Mouse (Mus musculus): Measurements from ENCODE around the gene Gm49403. TPM values are rescaled to one million over a fixed set of nuclear protein-coding genes. Genes with fewer than 3 reads are reported as not detected.
"Not testable (repeated sequence)": the region's sequence is repeated elsewhere in the genome, so short reads cannot be mapped to it uniquely, and the experiment has no call there.

Gm49403 gene
- polyA plus RNA-seq, 2 experiments, result not detected

DNA sequence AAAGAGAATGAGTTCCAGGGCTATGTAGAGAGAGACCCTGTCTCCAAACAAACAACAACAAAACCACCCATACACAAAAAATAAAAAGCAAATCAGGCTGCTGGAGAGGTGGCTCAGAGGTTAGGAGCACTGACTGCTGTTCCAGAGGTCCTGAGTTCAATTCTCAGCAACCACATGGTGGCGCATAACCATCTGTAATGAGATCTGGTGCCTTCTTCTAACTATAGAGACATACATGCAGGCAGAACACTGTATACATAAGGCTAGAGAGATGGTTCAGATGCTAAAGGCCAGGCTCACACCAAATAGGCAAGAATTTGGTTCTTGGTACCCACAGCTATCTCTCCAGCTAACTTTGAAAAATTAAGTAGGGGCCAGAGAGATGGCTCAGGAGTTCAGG, 24.7 kb upstream of the Gm49403 start:
- H3K9me3 ChIP-seq (ENCODE audit: control insufficient read depth, low read length), result no peaks in the 10 kb centered on the region
- H3K36me3 ChIP-seq (ENCODE audit: control insufficient read depth, insufficient read depth, low read length), result no peaks in the 10 kb centered on the region
- ATAC-seq (ENCODE audit: low FRiP score, low read depth) (no peak), DNase-seq (ENCODE audit: low spot score) (no peak)
- no peak overlapping the region for H3K9ac ChIP-seq (ENCODE audit: low read depth, low read length, severe bottlenecking)
- H3K27ac ChIP-seq (replicated peaks; ENCODE audit: low read depth, low read length), result no peak overlapping the region
- no peaks in the 10 kb centered on the region for H3K27me3 ChIP-seq (ENCODE audit: control insufficient read depth, insufficient read depth, low read length)
- H3K4me2 ChIP-seq (replicated peaks; ENCODE audit: low read depth, low read length, severe bottlenecking), result no peak overlapping the region
- TF ChIP-seq POLR2A (IDR thresholded peaks at IDR 0.05; ENCODE audit: borderline replicate concordance, extremely low read depth, insufficient read depth, insufficient read length), result no peak
- no peak overlapping the region for H3K4me3 ChIP-seq (replicated peaks; ENCODE audit: low read length)
- 23% methylated on average over 1 of the region's 1 CpGs for WGBS
- no peaks in the 10 kb centered on the region for H3K4me1 ChIP-seq (ENCODE audit: control insufficient read depth, insufficient read depth, low read length)

DNA sequence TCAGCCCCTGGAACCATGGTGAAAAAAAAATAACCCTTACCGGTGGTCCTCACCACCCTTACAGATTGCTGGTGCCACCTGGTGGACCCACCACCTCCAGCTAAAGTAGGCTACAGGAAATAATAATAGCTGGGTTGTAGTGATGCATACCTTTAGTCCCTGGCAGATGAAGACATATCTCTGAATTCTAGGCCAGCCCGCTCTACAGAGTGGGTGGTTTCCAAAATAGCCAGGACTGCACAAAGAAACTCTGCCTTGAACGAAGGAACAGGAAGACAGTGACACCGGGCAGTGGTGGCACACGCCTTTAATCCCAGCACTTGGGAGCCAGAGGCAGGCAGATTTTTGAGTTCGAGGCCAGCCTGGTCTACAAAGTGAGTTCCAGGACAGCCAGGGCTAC, 19.5 kb upstream of the Gm49403 start:
- TF ChIP-seq POLR2A (IDR thresholded peaks at IDR 0.05; ENCODE audit: borderline replicate concordance, extremely low read depth, insufficient read depth, insufficient read length), result no peak
- H3K36me3 ChIP-seq (ENCODE audit: control insufficient read depth, insufficient read depth, low read length), result no peaks in the 10 kb centered on the region
- WGBS, result 83% methylated on average over 6 of the region's 6 CpGs
- H3K27me3 ChIP-seq (ENCODE audit: control insufficient read depth, insufficient read depth, low read length), result no peaks in the 10 kb centered on the region
- H3K27ac ChIP-seq (replicated peaks; ENCODE audit: low read depth, low read length), result no peak overlapping the region
- H3K4me1 ChIP-seq (ENCODE audit: control insufficient read depth, insufficient read depth, low read length), result no peaks in the 10 kb centered on the region
- no peak for DNase-seq (ENCODE audit: low spot score)
- no peaks in the 10 kb centered on the region for H3K9me3 ChIP-seq (ENCODE audit: control insufficient read depth, low read length)
- no peak overlapping the region for H3K9ac ChIP-seq (ENCODE audit: low read depth, low read length, severe bottlenecking)
- no peak overlapping the region for H3K4me2 ChIP-seq (replicated peaks; ENCODE audit: low read depth, low read length, severe bottlenecking)
- no peak for ATAC-seq (ENCODE audit: low FRiP score, low read depth)
- no peak overlapping the region for H3K4me3 ChIP-seq (replicated peaks; ENCODE audit: low read length)

DNA sequence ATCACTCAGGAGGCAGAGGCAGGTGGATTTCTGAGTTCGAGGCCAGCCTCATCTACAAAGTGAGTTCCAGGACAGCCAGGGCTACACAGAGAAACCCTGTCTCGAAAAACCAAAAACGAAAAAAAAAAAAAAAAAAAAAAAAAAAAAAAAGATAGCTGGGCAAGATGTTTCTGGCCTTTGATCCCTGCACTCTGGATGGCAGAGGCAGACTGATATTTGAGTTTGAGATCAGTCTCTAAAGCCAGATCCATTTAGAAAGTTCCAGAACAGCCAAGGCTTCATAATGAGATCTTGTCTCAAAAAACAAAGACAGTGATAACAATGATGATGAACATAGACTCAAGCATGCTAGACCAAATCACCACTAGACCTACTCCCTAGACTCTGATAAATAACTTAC, 13.3 kb upstream of the Gm49403 start:
- 86% methylated on average over 3 of the region's 3 CpGs for WGBS

DNA sequence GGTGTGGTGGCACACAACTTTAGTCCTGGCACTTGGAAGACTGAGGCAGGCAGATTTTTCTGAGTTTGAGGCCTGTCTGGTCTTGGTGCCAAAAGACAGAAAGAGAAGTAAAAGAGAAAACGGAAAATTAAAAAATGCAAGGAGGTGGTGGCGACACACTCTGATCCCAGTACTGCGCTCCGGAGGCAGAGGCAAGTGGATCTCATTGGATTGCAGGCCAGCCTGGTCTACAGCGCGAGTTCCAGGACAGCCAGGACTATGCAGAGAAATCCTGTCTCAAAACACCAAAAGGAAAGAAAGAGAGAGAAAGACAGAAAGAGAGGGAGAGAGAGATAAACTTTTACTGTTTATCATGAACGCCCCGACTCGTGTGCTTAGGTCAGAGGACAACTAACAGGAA, 12.9 kb upstream of the Gm49403 start:
- DNase-seq (ENCODE audit: low spot score) (no peak), ATAC-seq (ENCODE audit: low FRiP score, low read depth) (peak; percentile 38; the same call in 1 of the 2 replicates)
- no peak for TF ChIP-seq POLR2A (IDR thresholded peaks at IDR 0.05; ENCODE audit: borderline replicate concordance, extremely low read depth, insufficient read depth, insufficient read length)
- Histone ChIP-seq H3K9me3 (ENCODE audit: control insufficient read depth, low read length) (no peaks in the 10 kb centered on the region), H3K9ac (ENCODE audit: low read depth, low read length, severe bottlenecking) (peak overlapping the region; percentile 93), H3K4me3 (replicated peaks; ENCODE audit: low read length) (peak overlapping the region; percentile 91), H3K4me2 (replicated peaks; ENCODE audit: low read depth, low read length, severe bottlenecking) (peak overlapping the region; percentile 88), H3K4me1 (ENCODE audit: control insufficient read depth, insufficient read depth, low read length) (peaks cover 4% of the 10 kb centered on the region; the same call in 1 of the 2 replicates), H3K27ac (replicated peaks; ENCODE audit: low read depth, low read length) (peak overlapping the region; percentile 40), H3K36me3 (ENCODE audit: control insufficient read depth, insufficient read depth, low read length) (peaks cover 25% of the 10 kb centered on the region), H3K27me3 (ENCODE audit: control insufficient read depth, insufficient read depth, low read length) (no peaks in the 10 kb centered on the region)
- 64% methylated on average over 9 of the region's 9 CpGs for WGBS

More for the DNA sequence above, 13.3 kb upstream of the Gm49403 start:
- not testable (repeated sequence) for DNase-seq (ENCODE audit: low spot score); H3K4me1 ChIP-seq (ENCODE audit: control insufficient read depth, insufficient read depth, low read length); ATAC-seq (ENCODE audit: low FRiP score, low read depth); H3K27ac ChIP-seq (replicated peaks; ENCODE audit: low read depth, low read length); H3K9ac ChIP-seq (ENCODE audit: low read depth, low read length, severe bottlenecking); H3K9me3 ChIP-seq (ENCODE audit: control insufficient read depth, low read length); H3K27me3 ChIP-seq (ENCODE audit: control insufficient read depth, insufficient read depth, low read length)
- Histone ChIP-seq H3K4me2 (replicated peaks; ENCODE audit: low read depth, low read length, severe bottlenecking) (peak overlapping the region; percentile 88; the same call in 1 of the 2 replicates), H3K4me3 (replicated peaks; ENCODE audit: low read length) (peak overlapping the region; percentile 91; the same call in 1 of the 2 replicates), H3K36me3 (ENCODE audit: control insufficient read depth, insufficient read depth, low read length) (peaks cover 20% of the 10 kb centered on the region)

DNA sequence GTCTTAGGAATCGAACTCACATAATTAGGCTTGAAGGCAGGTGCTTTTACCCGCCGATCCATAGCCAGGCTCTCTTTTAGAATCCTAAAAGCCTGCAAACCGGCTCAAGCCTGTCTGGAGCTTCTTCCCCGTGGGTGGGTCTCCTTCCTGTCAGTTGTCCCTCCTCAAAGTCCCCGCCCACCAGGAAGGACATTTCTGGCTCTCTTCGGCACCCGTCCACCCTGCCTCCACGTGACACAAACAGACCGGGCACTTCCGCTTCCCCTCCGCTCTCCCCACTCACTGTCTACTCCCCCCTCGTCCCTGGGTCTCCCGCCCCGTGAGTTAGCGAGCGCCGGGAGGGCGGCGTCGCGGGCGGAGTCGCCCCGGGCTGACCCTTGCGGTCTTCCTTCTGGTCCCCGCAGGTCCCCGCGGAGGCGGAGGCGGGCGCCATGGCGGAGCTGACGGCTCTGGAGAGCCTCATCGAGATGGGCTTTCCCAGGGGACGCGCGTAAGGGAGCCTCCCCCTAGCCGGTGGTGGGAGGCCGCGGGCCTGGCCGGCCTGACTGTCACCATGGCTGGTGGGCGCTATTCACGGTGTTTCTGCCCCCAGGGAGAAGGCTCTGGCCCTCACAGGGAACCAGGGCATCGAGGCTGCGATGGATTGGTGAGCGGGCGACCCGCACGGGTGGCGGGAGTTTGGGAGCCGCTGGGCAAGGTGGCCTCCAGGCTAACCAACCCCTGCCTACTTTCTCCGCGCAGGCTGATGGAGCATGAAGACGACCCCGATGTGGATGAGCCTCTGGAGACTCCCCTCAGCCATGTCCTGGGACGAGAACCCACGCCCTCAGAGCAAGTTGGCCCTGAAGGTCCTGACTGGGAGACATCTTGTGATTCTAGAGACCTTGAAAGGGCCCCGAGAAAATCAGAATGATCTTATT, 12.2 kb upstream of the Gm49403 start, which contains the start of gene Ubxn1:
Ubxn1 (plus strand) TSS at position 230 of the 920 bp plus-strand sequence.
- Histone ChIP-seq H3K4me1 (ENCODE audit: control insufficient read depth, insufficient read depth, low read length) (peaks cover 4% of the 10 kb centered on the region; the same call in 1 of the 2 replicates), H3K9ac (ENCODE audit: low read depth, low read length, severe bottlenecking) (peak within 1 kb of the TSS; percentile 93), H3K27me3 (ENCODE audit: control insufficient read depth, insufficient read depth, low read length) (no peaks in the 10 kb centered on the region), H3K9me3 (ENCODE audit: control insufficient read depth, low read length) (no peaks in the 10 kb centered on the region), H3K27ac (replicated peaks; ENCODE audit: low read depth, low read length) (peak within 1 kb of the TSS; percentile 63), H3K4me2 (replicated peaks; ENCODE audit: low read depth, low read length, severe bottlenecking) (peak within 1 kb of the TSS; percentile 88), H3K36me3 (ENCODE audit: control insufficient read depth, insufficient read depth, low read length) (peaks cover 32% of the 10 kb centered on the region), H3K4me3 (replicated peaks; ENCODE audit: low read length) (peak within 1 kb of the TSS; percentile 91)
- peak; percentile 97 for ATAC-seq (ENCODE audit: low FRiP score, low read depth)
- DNase-seq (ENCODE audit: low spot score), result peak; percentile 96
- 3% methylated on average over 52 of the region's 59 CpGs for WGBS
- peak; percentile 60; the same call in 1 of the 2 replicates for TF ChIP-seq POLR2A (IDR thresholded peaks at IDR 0.05; ENCODE audit: borderline replicate concordance, extremely low read depth, insufficient read depth, insufficient read length)

Data from limb, embryonic 14.5 days (tissue).